Mouse (Mus musculus): ENCODE measurements around the gene 4930568D16Rik. TPM values are rescaled to one million over a fixed set of nuclear protein-coding genes. Genes with fewer than 3 reads are reported as not detected.

4930568D16Rik gene
- polyA plus RNA-seq, 1 experiment from 2014 or later: not detected

Other genes starting within 250 kb of the 4930568D16Rik start
- 297 and 327 TPM in 2 replicates for gene Rab14, start 166.6 kb downstream of the 4930568D16Rik start, polyA plus RNA-seq (2014; fragmentation: Nextera tagmentation; extraction: Ambion mirVana)
- 39.9 and 40.2 TPM in 2 replicates for gene Gsn, start 111.3 kb downstream of the 4930568D16Rik start, polyA plus RNA-seq (2014; fragmentation: Nextera tagmentation; extraction: Ambion mirVana)
- 12.6 and 14.5 TPM in 2 replicates for gene Stom, start 30.8 kb downstream of the 4930568D16Rik start, polyA plus RNA-seq (2014; fragmentation: Nextera tagmentation; extraction: Ambion mirVana)
- not detected in 2 replicates for gene 4930402F06Rik, start 29.4 kb upstream of the 4930568D16Rik start, polyA plus RNA-seq (2014; fragmentation: Nextera tagmentation; extraction: Ambion mirVana)
- 5.6 and 5.9 TPM in 2 replicates for gene Ggta1, start 95.5 kb upstream of the 4930568D16Rik start, polyA plus RNA-seq (2014; fragmentation: Nextera tagmentation; extraction: Ambion mirVana)
- 37.8 and 47.9 TPM in 2 replicates for gene Dab2ip, start 190.5 kb upstream of the 4930568D16Rik start, polyA plus RNA-seq (2014; fragmentation: Nextera tagmentation; extraction: Ambion mirVana)

All from hindbrain, embryonic 11.5 days (tissue).